Mouse (Mus musculus) stomach, embryonic 16.5 days (tissue): ENCODE measurements around the gene Ccdc155. TPM values are rescaled to one million over a fixed set of nuclear protein-coding genes. Genes with fewer than 3 reads are reported as not detected.

Experiments used
- ATAC-seq: fragments of 200-750 bp; cut with Nextera tagmentation; 2 replicates; pipeline ENCODE4 v1.8.0; 2017; ENCODE audit warnings: moderate number of reproducible peaks, moderate TSS enrichment; ENCODE audit not compliant: insufficient read depth, low FRiP score
- H3K27ac ChIP-seq: fragments of 300-500 bp; sonication (generic); 2 replicates; pipeline ENCODE4 v1.5.1; 2014; ENCODE audit warnings: low read length
- H3K27me3 ChIP-seq: fragments of 300-500 bp; sonication (generic); 2 replicates; pipeline ENCODE4 v1.6.1; 2014; ENCODE audit warnings: low read length, control low read depth, mixed read lengths; ENCODE audit not compliant: control insufficient read depth, insufficient read depth
- H3K36me3 ChIP-seq: fragments of 300-500 bp; sonication (generic); 2 replicates; pipeline ENCODE4 v1.6.1; 2014; ENCODE audit warnings: low read length; ENCODE audit not compliant: control insufficient read depth, insufficient read depth
- H3K4me1 ChIP-seq: fragments of 300-500 bp; sonication (generic); 2 replicates; pipeline ENCODE4 v1.6.1; 2014; ENCODE audit warnings: low read length, control low read depth, mixed read lengths; ENCODE audit not compliant: control insufficient read depth, insufficient read depth
- H3K4me2 ChIP-seq: fragments of 300-500 bp; sonication (generic); 2 replicates; pipeline ENCODE4 v1.6.1; 2014; ENCODE audit warnings: low read depth, low read length, mixed read lengths
- H3K4me3 ChIP-seq: fragments of 300-500 bp; sonication (generic); replicated peaks from 2 replicates; pipeline ENCODE4 v1.5.1; 2014; ENCODE audit warnings: mild to moderate bottlenecking, low read length
- H3K9ac ChIP-seq: fragments of 300-500 bp; sonication (generic); 2 replicates; pipeline ENCODE4 v1.6.1; 2014; ENCODE audit warnings: low read length
- H3K9me3 ChIP-seq: fragments of 300-500 bp; sonication (generic); replicated peaks from 2 replicates; pipeline ENCODE4 v1.6.1; 2016; ENCODE audit warnings: low read length, control low read depth; ENCODE audit not compliant: control insufficient read depth
- WGBS: fragments of 180-500 bp; shearing (Covaris S2); extraction: QIAGEN DNeasy Blood & Tissue Kit; methylation state at CpG from one replicate; pipeline ENCODE4 v1.1.7; 2014; 5-methylcytosine and 5-hydroxymethylcytosine counted together
- polyA plus RNA-seq: library from polyadenylated mRNA; unstranded; fragments of >200 nt; fragmentation: Nextera tagmentation; extraction: Ambion mirVana; gene quantifications from 2 replicates; pipeline ENCODE4 v1.2.1, GENCODE M21; 2015

Gene Ccdc155
- polyA plus RNA-seq, 1 experiment from 2014 or later: 1.5 TPM

GRCm38 (mm10) chr7:45235656-45236180 is 31.0 kb upstream of the Ccdc155 start:
- ATAC-seq: no peak; the same call in 1 of the 2 replicates
- WGBS: 37% methylated on average over 17 of the region's 17 CpGs
- Histone ChIP-seq H3K4me2 (peak overlapping the region; percentile 51), H3K4me1 (peaks cover 23% of the 10 kb centered on the region), H3K27ac (no peak overlapping the region), H3K9me3 (no peaks in the 10 kb centered on the region), H3K27me3 (peaks cover 8% of the 10 kb centered on the region), H3K9ac (peak overlapping the region; percentile 62), H3K4me3 (peak overlapping the region; percentile 28), H3K36me3 (peaks cover 3% of the 10 kb centered on the region; the same call in 1 of the 2 replicates)

- H3K36me3 ChIP-seq: peaks cover 3% of the 10 kb centered on the region; the same call in 1 of the 2 replicates
- H3K9ac ChIP-seq: peak overlapping the region; percentile 62
- H3K9me3 ChIP-seq: no peaks in the 10 kb centered on the region
- H3K27me3 ChIP-seq: peaks cover 8% of the 10 kb centered on the region
- H3K4me3 ChIP-seq: peak overlapping the region; percentile 28
- H3K4me2 ChIP-seq: peak overlapping the region; percentile 51
- H3K27ac ChIP-seq: peak overlapping the region; percentile 43; the same call in 1 of the 2 replicates
- H3K4me1 ChIP-seq: peaks cover 23% of the 10 kb centered on the region
- WGBS: 6% methylated on average over 21 of the region's 21 CpGs
- peak; percentile 69 for ATAC-seq
Observed at GRCm38 (mm10) chr7:45234922-45235571, 30.4 kb upstream of the Ccdc155 start.

GRCm38 (mm10) chr7:45234333-45234841 is 29.7 kb upstream of the Ccdc155 start:
- 16% methylated on average over 29 of the region's 29 CpGs for WGBS
- Histone ChIP-seq H3K9me3 (no peaks in the 10 kb centered on the region), H3K36me3 (peaks cover 9% of the 10 kb centered on the region; the same call in 1 of the 2 replicates), H3K27me3 (peaks cover 8% of the 10 kb centered on the region), H3K4me3 (peak overlapping the region; percentile 28; the same call in 1 of the 2 replicates), H3K9ac (peak overlapping the region; percentile 44; the same call in 1 of the 2 replicates), H3K27ac (peak overlapping the region; percentile 43; the same call in 1 of the 2 replicates), H3K4me1 (peaks cover 23% of the 10 kb centered on the region), H3K4me2 (peak overlapping the region; percentile 51)
- no peak; the same call in 1 of the 2 replicates for ATAC-seq

GRCm38 (mm10) chr7:45233580-45234332 is 29.1 kb upstream of the Ccdc155 start:
- Histone ChIP-seq H3K9ac (peak overlapping the region; percentile 44; the same call in 1 of the 2 replicates), H3K4me2 (peak overlapping the region; percentile 51), H3K36me3 (peaks cover 14% of the 10 kb centered on the region; the same call in 1 of the 2 replicates), H3K27me3 (peaks cover 7% of the 10 kb centered on the region), H3K27ac (0 out of 2 replicates have a peak overlapping the region, but pooled peaks have one; percentile 43), H3K4me1 (peaks cover 23% of the 10 kb centered on the region), H3K9me3 (no peaks in the 10 kb centered on the region), H3K4me3 (no peak overlapping the region)
- no peak; the same call in 1 of the 2 replicates for ATAC-seq
- 35% methylated on average over 20 of the region's 20 CpGs for WGBS

- no peaks in the 10 kb centered on the region for H3K9me3 ChIP-seq
- no peak overlapping the region for H3K27ac ChIP-seq
- H3K27me3 ChIP-seq: no peaks in the 10 kb centered on the region
- H3K4me3 ChIP-seq: no peak overlapping the region
- H3K36me3 ChIP-seq: peaks cover 20% of the 10 kb centered on the region; the same call in 1 of the 2 replicates
- H3K9ac ChIP-seq: no peak overlapping the region
- H3K4me2 ChIP-seq: no peak overlapping the region
- 59% methylated on average over 13 of the region's 13 CpGs for WGBS
- no peak for ATAC-seq
- peaks cover 23% of the 10 kb centered on the region for H3K4me1 ChIP-seq
Observed at GRCm38 (mm10) chr7:45232716-45233465, 28.2 kb upstream of the Ccdc155 start.

GRCm38 (mm10) chr7:45231941-45232340 is 27.2 kb upstream of the Ccdc155 start:
- H3K36me3 ChIP-seq: peaks cover 20% of the 10 kb centered on the region; the same call in 1 of the 2 replicates
- 81% methylated on average over 11 of the region's 11 CpGs for WGBS
- no peaks in the 10 kb centered on the region for H3K9me3 ChIP-seq
- H3K4me3 ChIP-seq: no peak overlapping the region
- no peak overlapping the region for H3K4me2 ChIP-seq
- ATAC-seq: no peak
- no peak overlapping the region for H3K27ac ChIP-seq
- H3K27me3 ChIP-seq: no peaks in the 10 kb centered on the region
- H3K4me1 ChIP-seq: peaks cover 23% of the 10 kb centered on the region
- H3K9ac ChIP-seq: no peak overlapping the region

- H3K4me2 ChIP-seq: no peak overlapping the region
- H3K27ac ChIP-seq: no peak overlapping the region
- H3K9me3 ChIP-seq: no peaks in the 10 kb centered on the region
- peaks cover 23% of the 10 kb centered on the region for H3K4me1 ChIP-seq
- ATAC-seq: no peak
- H3K27me3 ChIP-seq: no peaks in the 10 kb centered on the region
- 90% methylated on average over 12 of the region's 12 CpGs for WGBS
- peaks cover 27% of the 10 kb centered on the region for H3K36me3 ChIP-seq
- H3K4me3 ChIP-seq: no peak overlapping the region
- H3K9ac ChIP-seq: no peak overlapping the region
Observed at GRCm38 (mm10) chr7:45231192-45231591, 26.5 kb upstream of the Ccdc155 start.

GRCm38 (mm10) chr7:45229459-45230203 is 24.9 kb upstream of the Ccdc155 start:
- no peak overlapping the region for H3K9ac ChIP-seq
- no peak for ATAC-seq
- H3K4me1 ChIP-seq: peaks cover 10% of the 10 kb centered on the region
- H3K9me3 ChIP-seq: no peaks in the 10 kb centered on the region
- no peak overlapping the region for H3K4me3 ChIP-seq
- H3K4me2 ChIP-seq: no peak overlapping the region
- no peak overlapping the region for H3K27ac ChIP-seq
- H3K27me3 ChIP-seq: no peaks in the 10 kb centered on the region
- peaks cover 34% of the 10 kb centered on the region for H3K36me3 ChIP-seq
- WGBS: 88% methylated on average over 7 of the region's 7 CpGs
